Mouse (Mus musculus): ENCODE measurements around the gene Itgb3.

Itgb3 gene

GRCm38 (mm10) chr11:104582308-104582606 lies 25.5 kb upstream of the Itgb3 start:
- DNase-seq (ENCODE audit: low spot score in 2 of 2), result no peak

- no peak for DNase-seq (ENCODE audit: low spot score in 2 of 2)
Observed at GRCm38 (mm10) chr11:104582630-104583364, 25.0 kb upstream of the Itgb3 start.

- DNase-seq (ENCODE audit: low spot score in 2 of 2), result no peak
Observed at GRCm38 (mm10) chr11:104585495-104585894, 22.3 kb upstream of the Itgb3 start.

- no peak for DNase-seq (ENCODE audit: low spot score in 2 of 2)
Observed at GRCm38 (mm10) chr11:104587904-104588303, 19.9 kb upstream of the Itgb3 start.

- DNase-seq (ENCODE audit: low spot score in 2 of 2), result no peak
Observed at GRCm38 (mm10) chr11:104588513-104588912, 19.3 kb upstream of the Itgb3 start.

- DNase-seq (ENCODE audit: low spot score in 2 of 2), result no peak
Observed at GRCm38 (mm10) chr11:104589570-104589969, 18.2 kb upstream of the Itgb3 start.

- DNase-seq (ENCODE audit: low spot score in 2 of 2), result peak; percentile 55 to 90
Observed at GRCm38 (mm10) chr11:104590148-104590547, 17.7 kb upstream of the Itgb3 start.

GRCm38 (mm10) chr11:104592066-104592835 lies 15.5 kb upstream of the Itgb3 start:
- no peak for DNase-seq (ENCODE audit: low spot score in 2 of 2)

- DNase-seq (ENCODE audit: low spot score in 2 of 2), result no peak
Observed at GRCm38 (mm10) chr11:104596365-104596764, 11.4 kb upstream of the Itgb3 start.

GRCm38 (mm10) chr11:104599265-104599945 lies 8.4 kb upstream of the Itgb3 start:
- DNase-seq (ENCODE audit: low spot score in 2 of 2), result no peak

- no peak for DNase-seq (ENCODE audit: low spot score in 2 of 2)
Observed at GRCm38 (mm10) chr11:104600675-104601074, 7.1 kb upstream of the Itgb3 start.

GRCm38 (mm10) chr11:104604192-104604591 lies 3.6 kb upstream of the Itgb3 start:
- DNase-seq (ENCODE audit: low spot score in 2 of 2), result no peak

- no peak for DNase-seq (ENCODE audit: low spot score in 2 of 2)
Observed at GRCm38 (mm10) chr11:104608249-104608920, 585 bp downstream of the Itgb3 start.

GRCm38 (mm10) chr11:104609033-104609684 lies 1.4 kb downstream of the Itgb3 start:
- DNase-seq (ENCODE audit: low spot score in 2 of 2), result no peak

- DNase-seq (ENCODE audit: low spot score in 2 of 2), result no peak
Observed at GRCm38 (mm10) chr11:104609733-104610132, 1.9 kb downstream of the Itgb3 start.

GRCm38 (mm10) chr11:104611579-104612151 lies 3.9 kb downstream of the Itgb3 start:
- DNase-seq (ENCODE audit: low spot score in 2 of 2), result no peak

- DNase-seq (ENCODE audit: low spot score in 2 of 2), result no peak
Observed at GRCm38 (mm10) chr11:104613551-104613950, 5.8 kb downstream of the Itgb3 start.

- DNase-seq (ENCODE audit: low spot score in 2 of 2), result no peak
Observed at GRCm38 (mm10) chr11:104614130-104614529, 6.3 kb downstream of the Itgb3 start.

GRCm38 (mm10) chr11:104616182-104616581 lies 8.4 kb downstream of the Itgb3 start:
- no peak for DNase-seq (ENCODE audit: low spot score in 2 of 2)

- no peak for DNase-seq (ENCODE audit: low spot score in 2 of 2)
Observed at GRCm38 (mm10) chr11:104618638-104619076, 10.9 kb downstream of the Itgb3 start.

Data from left cerebral cortex, adult 9 months (tissue).